Mouse (Mus musculus) naive thymus-derived CD4-positive, alpha-beta T cell, adult 2 months (primary cell): ENCODE results near the gene Got1.
"Not testable (repeated sequence)": the region's sequence is repeated elsewhere in the genome, so short reads cannot be mapped to it uniquely, and the experiment has no call there.

Experiments used
- DNase-seq: peaks from one replicate; pipeline ENCODE4 v3.0.0-alpha.2; 2011; ENCODE audit warnings: low read depth

Gene Got1

GRCm38 (mm10) chr19:43521362-43521761 lies 3.0 kb downstream of the Got1 start:
- no peak for DNase-seq

GRCm38 (mm10) chr19:43520402-43520801 lies 4.0 kb downstream of the Got1 start:
- DNase-seq: peak; percentile 58

- no peak for DNase-seq
Measured at GRCm38 (mm10) chr19:43519226-43519625, 5.2 kb downstream of the Got1 start.

- DNase-seq: no peak
Measured at GRCm38 (mm10) chr19:43518261-43518660, 6.1 kb downstream of the Got1 start.

- no peak for DNase-seq
Measured at GRCm38 (mm10) chr19:43517808-43518207, 6.6 kb downstream of the Got1 start.

- no peak for DNase-seq
Measured at GRCm38 (mm10) chr19:43517320-43517719, 7.1 kb downstream of the Got1 start.

GRCm38 (mm10) chr19:43516397-43517035 lies 7.9 kb downstream of the Got1 start:
- no peak for DNase-seq

GRCm38 (mm10) chr19:43515668-43516396 lies 8.6 kb downstream of the Got1 start:
- no peak for DNase-seq

GRCm38 (mm10) chr19:43513874-43514273 lies 10.5 kb downstream of the Got1 start:
- no peak for DNase-seq

GRCm38 (mm10) chr19:43511621-43512620 lies 12.5 kb downstream of the Got1 start:
- no peak for DNase-seq

- no peak for DNase-seq
Measured at GRCm38 (mm10) chr19:43510436-43511220, 13.8 kb downstream of the Got1 start.

GRCm38 (mm10) chr19:43505441-43505840 lies 19.0 kb downstream of the Got1 start:
- no peak for DNase-seq

GRCm38 (mm10) chr19:43503593-43503992 lies 20.8 kb downstream of the Got1 start:
- not testable (repeated sequence) for DNase-seq

GRCm38 (mm10) chr19:43502630-43503029 lies 21.8 kb downstream of the Got1 start:
- no peak for DNase-seq

GRCm38 (mm10) chr19:43498874-43499273 lies 25.5 kb downstream of the Got1 start:
- DNase-seq: no peak

- no peak for DNase-seq
Measured at GRCm38 (mm10) chr19:43497440-43497839, 27.0 kb downstream of the Got1 start.

GRCm38 (mm10) chr19:43495846-43496245 lies 28.6 kb downstream of the Got1 start:
- DNase-seq: peak; percentile 76

- no peak for DNase-seq
Measured at GRCm38 (mm10) chr19:43494914-43495313, 29.5 kb downstream of the Got1 start.

- no peak for DNase-seq
Measured at GRCm38 (mm10) chr19:43493878-43494277, 30.5 kb downstream of the Got1 start.

- DNase-seq: not testable (repeated sequence)
Measured at GRCm38 (mm10) chr19:43493316-43493715, 31.1 kb downstream of the Got1 start.

GRCm38 (mm10) chr19:43487429-43487828 lies 37.0 kb downstream of the Got1 start:
- peak; percentile 32 for DNase-seq

GRCm38 (mm10) chr19:43480512-43480911 lies 43.9 kb downstream of the Got1 start:
- DNase-seq: no peak
